Mouse (Mus musculus): ENCODE measurements around the gene Gsg1l.

DNA sequence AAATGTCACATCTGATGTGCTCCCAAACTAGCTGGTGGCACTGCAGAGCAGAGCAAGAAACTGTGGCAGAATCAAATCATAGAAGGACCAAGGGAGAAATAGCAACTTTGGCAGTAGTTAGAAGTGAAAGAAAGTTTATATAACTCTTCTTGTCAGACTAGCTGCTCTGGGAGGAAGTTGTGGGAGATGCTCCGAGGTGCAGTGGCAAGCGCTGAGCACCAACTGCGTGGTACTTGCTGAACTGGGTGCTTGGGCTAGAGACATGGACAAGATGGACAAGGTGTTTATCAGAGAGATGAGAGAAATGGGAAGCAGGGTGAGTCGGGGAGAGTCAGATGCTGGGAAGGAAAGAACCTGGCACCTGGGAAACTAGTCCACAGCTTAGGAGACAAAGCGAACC, 194.4 kb downstream of the Gsg1l start:
- no peak for TF ChIP-seq POLR2A (IDR thresholded peaks at IDR 0.05; ENCODE audit: borderline replicate concordance, control insufficient read depth, low read depth, low read length)
- TF ChIP-seq CTCF (IDR thresholded peaks at IDR 0.05; ENCODE audit: control insufficient read depth, insufficient read depth, low read length): no peak
